Mouse (Mus musculus): ENCODE measurements around the gene Map4k4.

Gene Map4k4

GRCm38 (mm10) chr1:39900181-39901005 lies at the start of gene Map4k4:
Gene Map4k4, plus strand, starts transcription at chr1:39900913.
- DNase-seq, result peak; percentile 78

GRCm38 (mm10) chr1:39855949-39856348 lies 44.8 kb upstream of the Map4k4 start:
- peak; percentile 25 for DNase-seq

- no peak for DNase-seq
Observed at GRCm38 (mm10) chr1:39856795-39857447, 43.8 kb upstream of the Map4k4 start.

- no peak for DNase-seq
Observed at GRCm38 (mm10) chr1:39857448-39857820, 43.3 kb upstream of the Map4k4 start.

- DNase-seq, result no peak
Observed at GRCm38 (mm10) chr1:39859213-39859612, 41.5 kb upstream of the Map4k4 start.

- peak; percentile 31 for DNase-seq
Observed at GRCm38 (mm10) chr1:39866367-39867141, 34.2 kb upstream of the Map4k4 start.

GRCm38 (mm10) chr1:39867142-39867525 lies 33.6 kb upstream of the Map4k4 start:
- no peak for DNase-seq

- DNase-seq, result peak; percentile 56
Observed at GRCm38 (mm10) chr1:39867966-39868593, 32.6 kb upstream of the Map4k4 start.

- DNase-seq, result peak; percentile 52
Observed at GRCm38 (mm10) chr1:39868825-39869571, 31.7 kb upstream of the Map4k4 start.

GRCm38 (mm10) chr1:39869721-39870201 lies 31.0 kb upstream of the Map4k4 start:
- no peak for DNase-seq

GRCm38 (mm10) chr1:39877981-39878380 lies 22.7 kb upstream of the Map4k4 start:
- DNase-seq, result no peak

- DNase-seq, result no peak
Observed at GRCm38 (mm10) chr1:39882505-39882904, 18.2 kb upstream of the Map4k4 start.

- no peak for DNase-seq
Observed at GRCm38 (mm10) chr1:39884803-39885515, 15.8 kb upstream of the Map4k4 start.

GRCm38 (mm10) chr1:39887997-39888396 lies 12.7 kb upstream of the Map4k4 start:
- DNase-seq, result no peak

GRCm38 (mm10) chr1:39889429-39889828 lies 11.3 kb upstream of the Map4k4 start:
- DNase-seq, result no peak

GRCm38 (mm10) chr1:39889973-39890372 lies 10.7 kb upstream of the Map4k4 start:
- DNase-seq, result no peak

GRCm38 (mm10) chr1:39893153-39893880 lies 7.4 kb upstream of the Map4k4 start:
- DNase-seq, result no peak

- DNase-seq, result no peak
Observed at GRCm38 (mm10) chr1:39895097-39895496, 5.6 kb upstream of the Map4k4 start.

- DNase-seq, result no peak
Observed at GRCm38 (mm10) chr1:39895506-39895905, 5.2 kb upstream of the Map4k4 start.

- DNase-seq, result no peak
Observed at GRCm38 (mm10) chr1:39896581-39896980, 4.1 kb upstream of the Map4k4 start.

GRCm38 (mm10) chr1:39898686-39899085 lies 2.0 kb upstream of the Map4k4 start:
- no peak for DNase-seq

All from liver (tissue).